Mouse (Mus musculus) lung, adult 18-20 months (tissue): ENCODE results near the gene Larp4b.

Experiments
- DNase-seq, 2 experiments: peaks; one replicate each; pipeline ENCODE4 v3.0.0; 2022; ENCODE audit warnings: mixed read lengths in 2 of 2

Larp4b gene

DNA sequence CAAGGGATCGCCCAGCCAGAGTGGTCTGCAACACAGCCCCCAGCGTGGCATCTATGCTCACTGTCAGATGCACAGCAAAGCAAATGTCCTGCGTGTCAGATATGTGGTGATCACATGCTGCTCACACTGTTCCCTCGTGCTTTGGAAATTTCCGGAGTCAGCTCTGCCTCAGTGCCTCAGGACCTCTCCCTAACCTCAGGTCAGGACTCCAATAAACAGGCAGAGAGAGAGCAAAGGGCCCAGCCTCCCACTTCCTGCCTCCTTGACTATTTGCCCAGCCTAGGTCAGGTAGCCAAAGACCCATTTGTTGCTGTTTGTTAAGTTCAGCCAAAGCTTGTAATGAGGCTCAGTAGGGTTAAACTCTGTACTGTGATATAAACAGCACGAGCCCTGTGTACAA, 87.4 kb downstream of the Larp4b start:
- peak in 1 of 2 experiments; percentile 28 for DNase-seq

GRCm38 (mm10) chr13:9181666-9182264, 88.1 kb downstream of the Larp4b start:
- DNase-seq, result peak; percentile 72 to 79

- no peak for DNase-seq
Measured at GRCm38 (mm10) chr13:9184281-9184680, 90.6 kb downstream of the Larp4b start.

GRCm38 (mm10) chr13:9184716-9185115, 91.0 kb downstream of the Larp4b start:
- DNase-seq, result no peak

DNA sequence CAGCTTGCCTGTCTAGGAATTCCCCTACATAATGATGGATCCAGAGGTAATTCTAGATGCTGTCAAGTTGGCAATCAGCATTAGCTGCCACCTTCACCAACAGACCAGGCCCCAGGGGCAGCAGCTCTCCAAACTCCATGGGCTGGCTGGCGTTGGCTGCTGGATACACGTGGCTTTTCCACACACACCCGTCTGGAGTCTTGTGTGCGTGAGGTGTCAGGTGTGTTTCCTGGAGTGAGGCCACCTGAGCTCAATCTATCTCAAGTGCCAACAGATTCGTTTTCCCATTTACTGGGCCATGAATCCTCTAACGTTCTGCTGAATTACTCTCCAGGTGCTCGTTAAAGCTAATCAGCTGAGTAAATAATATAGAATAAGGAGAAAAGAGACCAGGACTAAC, 93.5 kb downstream of the Larp4b start:
- DNase-seq, result no peak

DNA sequence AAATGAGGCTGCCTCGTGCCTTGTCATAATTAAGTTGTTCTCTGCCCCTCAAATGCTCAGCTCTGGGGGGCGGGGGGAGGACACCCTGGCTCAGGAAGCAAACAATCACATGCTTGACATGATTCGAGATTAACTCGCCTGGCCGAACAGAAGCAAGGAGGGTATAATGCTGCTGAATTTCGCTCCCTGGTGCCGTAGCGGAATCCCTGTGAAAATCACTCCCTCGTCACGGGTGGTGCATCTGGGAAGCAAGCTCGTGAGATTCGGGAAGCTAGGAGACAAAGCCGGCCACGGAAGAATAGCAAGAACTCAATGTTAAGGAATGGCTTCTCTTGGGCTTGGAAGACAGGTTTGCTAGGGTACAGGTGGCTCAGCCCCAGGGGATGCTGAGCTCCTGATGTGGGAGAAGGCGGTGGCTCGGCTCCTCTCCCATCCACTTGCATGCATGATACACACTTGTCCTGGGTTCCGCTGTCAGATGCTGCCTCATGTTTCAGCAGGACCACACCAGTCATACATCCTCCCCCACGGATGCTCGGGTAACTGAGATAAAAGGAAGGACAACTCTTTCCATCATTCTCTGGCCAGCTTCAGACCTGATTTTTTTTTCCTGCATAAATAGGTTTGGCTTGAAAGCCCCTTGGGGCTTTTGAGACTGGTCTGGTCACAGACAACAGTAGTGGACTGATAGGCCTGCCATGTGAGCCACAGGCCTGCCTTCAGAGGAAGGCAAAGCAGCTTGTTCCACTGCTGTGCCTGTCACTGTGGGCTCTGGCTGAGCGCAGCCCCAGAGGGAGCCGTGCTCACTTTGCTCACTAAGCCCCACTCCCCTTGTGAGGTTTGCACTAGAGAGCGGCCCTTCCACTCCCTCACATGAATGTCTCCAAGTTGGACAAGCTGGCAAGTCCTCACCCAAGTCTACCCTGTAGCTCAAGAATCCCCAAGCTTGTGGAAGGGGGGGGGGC, 94.2 kb downstream of the Larp4b start:
- DNase-seq, result no peak

- no peak for DNase-seq
Measured at GRCm38 (mm10) chr13:9189481-9189880, 95.8 kb downstream of the Larp4b start.

- peak; percentile 30 to 51 for DNase-seq
Measured at GRCm38 (mm10) chr13:9191172-9192140, 97.8 kb downstream of the Larp4b start.

DNA sequence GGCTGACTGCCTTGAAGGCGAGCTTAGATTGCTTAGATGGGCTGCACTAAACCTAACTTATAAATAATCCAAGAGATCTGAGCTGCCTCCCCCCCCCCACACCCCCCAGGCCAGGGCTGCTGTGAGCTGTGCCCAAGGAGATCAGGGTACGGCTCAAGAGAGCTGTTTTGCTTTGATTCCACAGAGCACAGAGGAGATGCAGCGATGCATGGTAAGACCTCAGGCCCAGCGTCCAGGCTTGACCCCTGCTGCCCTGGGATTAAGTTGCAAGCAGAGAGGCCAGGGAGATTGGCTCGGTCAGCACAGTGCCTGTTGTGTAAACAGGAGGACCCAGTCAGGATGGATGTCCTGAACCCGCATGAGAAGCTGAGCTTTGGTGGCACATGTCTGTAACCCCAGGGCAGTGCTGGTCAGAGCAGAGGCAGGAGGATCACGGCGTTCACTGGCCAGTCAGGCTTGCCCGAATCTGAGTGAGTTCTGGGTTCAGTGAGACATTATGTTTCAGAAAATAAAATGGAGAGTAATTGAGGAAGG, 99.2 kb downstream of the Larp4b start:
- DNase-seq, result no peak

DNA sequence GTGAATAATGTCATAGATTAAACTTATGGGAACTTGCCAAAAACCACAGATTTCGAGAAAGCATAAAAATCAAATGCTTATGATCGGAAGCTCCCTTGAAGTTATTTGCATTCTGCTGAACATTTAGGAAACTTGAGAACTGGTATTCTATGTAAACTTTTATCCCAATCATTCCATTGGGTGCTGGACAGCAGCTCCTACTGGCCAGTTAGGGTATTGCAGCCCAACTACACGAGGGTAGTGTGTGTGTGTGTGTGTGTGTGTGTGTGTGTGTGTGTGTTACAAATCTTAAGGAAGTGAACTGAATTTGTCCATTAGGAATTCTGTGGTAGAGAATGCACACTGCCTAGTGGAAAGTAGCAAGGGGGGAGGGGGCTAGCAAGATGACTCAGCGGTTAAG, 101.0 kb downstream of the Larp4b start:
- DNase-seq, result no peak

DNA sequence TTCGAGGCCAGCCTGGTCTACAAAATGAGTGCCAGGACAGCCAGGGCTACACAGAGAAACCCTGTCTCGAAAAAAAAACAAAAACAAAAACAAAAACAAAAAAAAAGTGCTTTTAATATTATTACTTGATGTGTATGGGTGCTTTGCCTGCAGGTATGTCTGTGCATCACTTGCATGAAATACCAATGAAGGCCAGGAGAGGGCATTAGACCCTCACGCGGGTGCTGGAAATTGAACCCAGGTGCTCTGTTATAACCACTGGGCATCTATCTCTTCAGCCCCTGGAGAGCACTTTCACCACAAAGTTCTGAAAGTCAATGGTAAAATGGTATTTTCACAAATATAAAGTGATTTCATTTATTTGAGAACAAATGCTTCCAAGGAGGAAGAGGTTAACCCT, 101.9 kb downstream of the Larp4b start:
- no peak for DNase-seq

DNA sequence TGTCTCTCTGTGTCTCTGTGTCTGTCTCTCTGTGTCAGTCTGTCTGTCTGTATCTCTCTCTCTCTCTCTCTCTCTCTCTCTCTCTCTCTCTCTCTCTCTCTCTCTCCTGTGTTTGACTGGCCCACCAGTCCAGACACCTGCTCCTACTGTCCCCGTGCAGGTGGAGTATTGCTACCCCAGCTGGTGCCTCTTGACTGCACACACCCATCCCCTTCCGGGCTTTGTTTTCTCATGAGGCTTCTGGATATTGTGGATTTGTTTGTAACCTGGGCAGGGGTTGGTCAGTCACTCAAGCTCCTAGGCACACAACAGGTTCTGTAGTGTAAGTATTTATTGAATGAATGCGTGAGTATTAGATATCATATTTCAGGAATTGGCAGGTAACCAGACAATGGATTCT, 104.4 kb downstream of the Larp4b start:
- DNase-seq, result peak in 1 of 2 experiments; percentile 24

GRCm38 (mm10) chr13:9198728-9199464, 105.2 kb downstream of the Larp4b start:
- peak in 1 of 2 experiments; percentile 14 for DNase-seq

DNA sequence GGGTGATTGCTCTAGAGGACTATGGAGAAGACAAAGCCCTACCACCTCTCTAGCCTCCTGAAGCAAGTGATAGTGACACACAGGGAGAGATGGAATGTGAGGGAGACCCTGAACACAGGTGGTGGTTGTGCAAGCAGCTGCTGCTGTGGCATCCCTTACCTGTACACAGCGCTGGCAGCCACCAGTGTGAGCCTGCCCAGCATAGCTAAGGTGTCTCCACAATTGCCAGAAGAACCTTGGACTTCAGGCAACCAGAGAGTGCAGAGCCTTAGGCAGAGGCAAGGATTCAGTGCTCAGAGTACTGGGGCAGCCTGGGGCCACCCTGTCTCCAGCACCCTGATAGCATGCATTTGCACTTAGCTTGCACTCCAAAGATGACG, 105.8 kb downstream of the Larp4b start:
- no peak for DNase-seq

DNA sequence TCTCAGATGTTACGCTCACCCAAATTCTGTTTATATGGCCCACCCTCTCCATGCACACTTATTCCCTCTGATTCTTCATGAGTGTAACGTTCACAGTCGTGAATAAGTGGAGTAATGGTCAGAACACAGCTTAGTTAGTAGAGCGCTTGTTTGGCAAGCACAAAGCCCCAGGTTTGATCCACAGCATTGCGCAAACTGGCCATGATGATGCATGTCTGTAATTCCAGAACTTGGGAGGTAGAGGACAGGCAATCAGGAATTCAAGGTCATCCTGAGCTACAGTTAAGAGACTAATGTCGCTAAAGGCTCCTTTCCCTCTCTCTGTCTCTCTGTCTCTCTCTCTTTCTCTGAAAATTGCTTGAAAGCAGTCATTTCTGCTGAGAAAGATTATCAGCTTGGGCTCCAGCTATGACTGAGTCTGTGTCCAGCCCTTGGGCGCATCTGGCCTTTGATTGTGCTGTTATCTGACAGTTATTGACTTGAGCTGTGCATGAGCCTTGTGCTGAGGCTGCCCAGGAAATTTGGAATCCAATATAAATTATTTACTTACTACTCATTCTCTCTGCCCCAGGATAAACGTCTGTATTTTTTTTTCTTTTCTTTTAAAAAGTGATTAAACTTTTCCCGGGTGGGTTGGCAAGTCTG, 129.2 kb downstream of the Larp4b start:
- no peak for DNase-seq
